Mouse (Mus musculus): ENCODE measurements around the gene Gbp5.

GRCm38 (mm10) chr3:142559632-142560228 is 66.0 kb downstream of the Gbp5 start, which contains the start of gene Gbp3:
- TF ChIP-seq USF1 (IDR thresholded peaks at IDR 0.05; ENCODE audit: low read depth, low read length) (no peak), CTCF (IDR thresholded peaks at IDR 0.05 in 2 of 3, conservative IDR thresholded peaks at IDR 0.05 in 1 of 3; ENCODE audit: control insufficient read depth in 1 of 3, insufficient read depth in 1 of 3, low read depth in 2 of 3, low read length in 3 of 3, poor library complexity in 1 of 3, severe bottlenecking in 1 of 3) (no peak), POLR2A (IDR thresholded peaks at IDR 0.05; ENCODE audit: control insufficient read depth in 1 of 2, insufficient read depth in 1 of 2, low read depth in 1 of 2, low read length in 2 of 2, poor library complexity in 1 of 2) (no peak), SIN3A (IDR thresholded peaks at IDR 0.05; ENCODE audit: low read length) (no peak), POLR2AphosphoS5 (IDR thresholded peaks at IDR 0.05; ENCODE audit: borderline replicate concordance, low read depth, low read length) (no peak)
